Mouse (Mus musculus) heart, adult 10 weeks (tissue): ENCODE measurements around the gene Parp12. TPM values are rescaled to one million over a fixed set of nuclear protein-coding genes. Genes with fewer than 3 reads are reported as not detected.

Experiments
- polyA plus RNA-seq: library from polyadenylated mRNA; stranded (reverse); fragments of 350-450 nt; fragmentation: Illumina TruSeq; extraction: RNeasy Lipid Tissue Mini Kit (QIAGEN cat#74804); gene quantifications from one replicate; pipeline ENCODE4 v1.2.3, GENCODE M21; 2014; ENCODE audit warnings: low read depth, low replicate concordance

Gene Parp12
- polyA plus RNA-seq = 22.6 TPM

DNA sequence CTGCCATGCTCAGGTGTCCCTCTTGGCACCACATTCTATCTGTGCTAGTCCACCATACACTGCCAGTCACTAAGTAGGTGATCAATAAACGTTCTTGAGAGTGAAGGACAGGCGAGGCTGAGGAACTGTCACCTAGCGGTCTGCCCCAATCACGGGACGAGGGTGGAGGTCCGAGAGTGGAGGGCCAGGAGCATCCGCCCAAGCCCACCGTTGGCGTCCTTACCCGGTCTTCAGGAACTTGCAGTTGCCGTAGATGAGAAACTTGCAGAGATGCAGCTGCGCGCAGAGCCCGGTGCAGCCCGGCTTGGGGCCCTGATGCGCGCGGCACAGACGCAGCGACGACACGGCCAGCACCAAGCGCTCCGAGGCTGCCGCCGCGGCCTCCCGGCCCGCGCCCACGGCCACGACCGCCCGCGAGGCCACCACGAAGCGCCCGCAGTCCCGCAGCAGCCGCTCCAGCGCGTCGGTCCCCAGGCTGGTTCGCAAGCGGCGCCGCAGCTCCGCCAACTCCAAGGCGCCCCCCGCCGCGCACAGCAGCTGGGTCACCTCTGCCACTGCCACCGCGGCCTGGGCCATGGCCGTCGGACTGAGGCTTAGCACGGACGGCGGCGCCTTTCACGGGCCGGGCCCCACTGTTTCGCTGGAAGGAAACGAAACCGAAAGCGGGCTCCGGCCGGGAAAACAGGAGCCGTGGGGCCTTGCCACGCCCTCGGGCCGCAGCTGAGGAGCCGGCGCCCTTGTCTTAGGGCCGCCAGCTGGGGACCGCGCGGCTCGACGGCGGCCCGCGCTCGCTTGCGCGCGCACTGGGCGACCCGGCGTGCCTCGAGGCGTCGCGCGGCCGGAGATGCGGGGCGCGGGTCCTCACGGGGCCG, at the start of gene Parp12:
TSS of gene Parp12 (minus strand) at position 766 of the 872 bp plus-strand sequence.

Other genes with a start within 250 kb of the Parp12 start
- gene Tbxas1, start 242.9 kb downstream of the Parp12 start, polyA plus RNA-seq = 2.3 TPM
- gene Hipk2, start 242.2 kb downstream of the Parp12 start, polyA plus RNA-seq = 31.9 TPM
- 10.9 TPM for gene Kdm7a, start 88.4 kb upstream of the Parp12 start, polyA plus RNA-seq